Comparison of ENCODE assay signal across 17 mouse cellular contexts in genomic region chr3:52579917-52580316, GRCm38 (mm10).
"Had no signal": no experiment of that assay in that cellular context is flagged by ENCODE, and none has a peak within 500 bp of the region (broad histone marks: within the 10 kb centered on the region; RNA-seq: fewer than 3 reads in every experiment).

No protein-coding gene starts in this region.

- H3K27me3 ChIP-seq: liver, embryonic 13.5 days; midbrain, embryonic 12.5 days; midbrain, embryonic 15.5 days; neural tube, embryonic 12.5 days; neural tube, embryonic 15.5 days had no signal

- H3K36me3 ChIP-seq: liver, embryonic 13.5 days; midbrain, embryonic 12.5 days; midbrain, embryonic 15.5 days; neural tube, embryonic 12.5 days; neural tube, embryonic 15.5 days had no signal

- H3K9me3 ChIP-seq: liver, embryonic 13.5 days; midbrain, embryonic 12.5 days; midbrain, embryonic 15.5 days; neural tube, embryonic 12.5 days; neural tube, embryonic 15.5 days had no signal

- H3K4me1 ChIP-seq: liver, embryonic 13.5 days; midbrain, embryonic 12.5 days; midbrain, embryonic 15.5 days; neural tube, embryonic 12.5 days had no signal

- H3K4me2 ChIP-seq: liver, embryonic 13.5 days; lung, embryonic 14.5 days; midbrain, embryonic 12.5 days; midbrain, embryonic 15.5 days; neural tube, embryonic 12.5 days; neural tube, embryonic 15.5 days had no signal

- DNase-seq: kidney, postnatal 10 days; layer of hippocampus, postnatal 36 days; liver, embryonic 13.5 days; lung, embryonic 14.5 days; right cerebral cortex, adult 18-20 months; right cerebral cortex, postnatal 14 days; right cerebral cortex, postnatal 4 days; thymus, adult 2 months; thymus, postnatal 14 days had no signal

- H3K4me3 ChIP-seq: left cerebral cortex, adult 2 months; liver, embryonic 13.5 days; midbrain, embryonic 12.5 days; midbrain, embryonic 15.5 days; neural tube, embryonic 12.5 days; neural tube, embryonic 15.5 days had no signal

- H3K27ac ChIP-seq: left cerebral cortex, adult 2 months; liver, embryonic 13.5 days; macrophage; midbrain, embryonic 12.5 days; midbrain, embryonic 15.5 days; neural tube, embryonic 12.5 days; neural tube, embryonic 15.5 days; stomach, postnatal 0 days had no signal

- ATAC-seq: intestine, postnatal 0 days; midbrain, embryonic 15.5 days had no signal

- H3K9ac ChIP-seq: liver, embryonic 13.5 days; lung, embryonic 14.5 days; midbrain, embryonic 12.5 days; midbrain, embryonic 15.5 days; neural tube, embryonic 12.5 days; neural tube, embryonic 15.5 days had no signal
